Mouse (Mus musculus): ENCODE data around the gene Cux2. TPM values are rescaled to one million over a fixed set of nuclear protein-coding genes. Genes with fewer than 3 reads are reported as not detected.
"Not testable (repeated sequence)": the region's sequence is repeated elsewhere in the genome, so short reads cannot be mapped to it uniquely, and the experiment has no call there.

Gene Cux2
- total RNA-seq, 2 experiments from 2014 or later = 1.1 to 1.5 TPM

- DNase-seq = no peak
Observed at GRCm38 (mm10) chr5:121864330-121864729, 185.6 kb downstream of the Cux2 start.

GRCm38 (mm10) chr5:121861964-121862363, 187.9 kb downstream of the Cux2 start:
- DNase-seq = no peak

DNA sequence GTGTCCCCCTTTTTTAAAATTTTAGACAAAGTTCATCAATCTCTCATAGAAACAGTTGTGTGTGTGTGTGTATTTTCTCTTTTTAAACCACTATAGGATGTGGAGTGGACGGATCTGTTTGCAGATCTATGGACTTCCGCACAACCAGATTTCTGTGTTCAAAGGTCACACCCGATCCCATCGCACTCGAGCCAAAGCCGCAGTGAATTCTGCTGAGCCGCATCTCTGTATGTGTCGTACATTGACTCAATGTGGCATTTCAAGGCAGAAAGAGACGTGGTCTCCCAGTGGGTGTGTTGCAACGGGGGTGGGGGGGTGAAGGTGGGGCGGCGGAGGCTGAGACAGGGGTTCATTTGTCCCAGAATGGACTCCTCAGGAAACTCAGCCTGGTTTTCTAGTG, 191.5 kb downstream of the Cux2 start:
- no peak for DNase-seq

GRCm38 (mm10) chr5:121856740-121857139, 193.2 kb downstream of the Cux2 start:
- DNase-seq = no peak

DNA sequence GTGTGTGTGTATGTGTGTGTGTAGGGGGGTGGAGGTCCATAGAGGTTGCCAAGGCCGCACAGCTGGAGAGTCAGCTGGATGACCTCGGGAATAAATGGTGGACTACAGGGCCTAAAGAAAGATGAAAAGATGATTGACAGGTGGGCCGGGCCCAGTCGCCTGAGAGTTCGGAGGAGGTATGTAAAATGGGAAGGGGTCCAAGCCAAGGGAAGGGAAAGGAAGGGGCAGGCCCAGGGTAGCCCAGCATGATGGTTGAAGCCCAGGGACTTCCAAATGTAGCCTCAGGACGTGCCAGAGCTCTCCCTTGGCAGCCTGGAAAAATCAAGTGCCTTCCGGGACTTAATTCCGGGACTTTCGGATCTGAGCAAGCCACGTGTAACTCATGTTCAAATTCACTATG, 195.1 kb downstream of the Cux2 start:
- DNase-seq = no peak

DNA sequence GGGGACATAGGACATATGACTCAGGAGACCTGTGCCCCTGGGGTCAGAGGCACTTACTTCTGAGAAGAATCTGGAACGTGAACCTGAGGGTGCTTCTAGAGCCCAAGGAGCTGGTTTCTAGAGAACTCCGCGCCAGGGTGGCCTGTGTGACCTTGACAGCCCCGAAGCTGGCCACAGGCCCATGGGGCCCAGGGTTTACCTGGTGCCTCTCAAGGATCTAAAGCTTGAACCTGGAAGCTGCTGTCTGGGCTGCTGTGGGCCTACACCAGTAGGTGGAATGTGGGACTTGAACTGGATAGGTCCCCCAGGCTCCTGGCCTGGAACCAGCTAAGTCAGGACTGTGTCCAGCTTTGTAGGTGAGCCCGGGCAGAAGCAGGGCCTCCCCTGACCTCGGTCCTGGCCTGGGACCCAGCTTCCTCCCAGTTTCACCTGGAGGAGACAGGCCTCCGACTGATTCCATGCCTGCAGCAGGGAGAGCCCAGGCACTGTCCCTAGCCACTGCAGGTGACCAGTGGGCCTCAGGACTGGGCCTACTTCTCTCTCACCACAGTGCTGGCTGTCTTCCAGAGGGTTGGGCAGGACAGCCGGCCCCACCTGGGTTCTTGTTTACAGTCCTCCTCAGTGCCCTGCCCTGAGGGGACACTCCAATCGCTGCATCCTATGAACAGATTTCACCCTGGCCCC, 196.4 kb downstream of the Cux2 start:
- DNase-seq = no peak

- DNase-seq = no peak
Observed at GRCm38 (mm10) chr5:121849478-121850349, 200.2 kb downstream of the Cux2 start.

DNA sequence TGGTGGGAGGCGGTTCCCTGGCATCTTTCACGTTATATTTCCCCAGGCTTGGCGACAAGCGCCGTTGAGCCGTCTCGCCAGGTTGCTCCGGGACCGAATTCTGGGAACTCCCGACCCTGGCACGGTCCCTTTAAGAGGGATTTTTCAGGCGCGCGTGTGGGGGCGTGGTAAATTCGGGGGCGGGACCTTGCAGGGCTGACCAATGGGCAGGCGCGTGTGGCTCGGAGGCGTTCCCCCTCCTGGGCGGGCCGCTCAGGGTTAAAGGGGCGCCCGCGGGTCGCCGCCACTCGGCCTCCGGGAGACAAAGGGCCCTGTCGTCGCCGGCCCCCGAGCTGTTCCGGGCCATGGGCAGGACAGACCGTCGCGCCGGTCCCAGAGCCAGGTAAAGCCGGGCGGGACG, 201.2 kb downstream of the Cux2 start, which contains the start of gene Pheta1:
Gene Pheta1 (plus strand): TSS at position 242 of the 400 bp plus-strand sequence.
- DNase-seq = peak; percentile 94

- DNase-seq = no peak
Observed at GRCm38 (mm10) chr5:121848035-121848519, 201.8 kb downstream of the Cux2 start.

- DNase-seq = not testable (repeated sequence)
Observed at GRCm38 (mm10) chr5:121847269-121847668, 202.6 kb downstream of the Cux2 start.

- DNase-seq = no peak
Observed at GRCm38 (mm10) chr5:121846322-121846721, 203.6 kb downstream of the Cux2 start.

DNA sequence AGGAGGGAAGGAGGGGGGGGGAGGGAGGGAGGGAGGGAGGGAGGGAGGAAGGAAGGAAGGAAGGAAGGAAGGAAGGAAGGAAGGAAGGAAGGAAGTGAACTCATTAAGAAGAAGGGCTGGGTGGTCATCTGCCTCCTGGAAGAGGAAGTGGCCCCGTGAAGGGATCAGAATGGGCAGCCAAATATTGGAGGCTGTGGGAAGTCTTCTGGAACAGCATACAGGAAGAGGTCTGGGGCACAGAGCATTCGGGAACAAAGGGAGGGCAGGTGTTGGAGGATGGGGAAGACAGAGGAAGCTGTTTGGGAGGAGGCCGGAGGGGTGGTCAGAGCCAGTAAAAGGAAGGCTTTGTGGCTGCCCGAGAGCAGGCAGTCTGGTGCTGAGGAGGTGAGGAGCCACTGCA, 204.5 kb downstream of the Cux2 start:
- no peak for DNase-seq

DNA sequence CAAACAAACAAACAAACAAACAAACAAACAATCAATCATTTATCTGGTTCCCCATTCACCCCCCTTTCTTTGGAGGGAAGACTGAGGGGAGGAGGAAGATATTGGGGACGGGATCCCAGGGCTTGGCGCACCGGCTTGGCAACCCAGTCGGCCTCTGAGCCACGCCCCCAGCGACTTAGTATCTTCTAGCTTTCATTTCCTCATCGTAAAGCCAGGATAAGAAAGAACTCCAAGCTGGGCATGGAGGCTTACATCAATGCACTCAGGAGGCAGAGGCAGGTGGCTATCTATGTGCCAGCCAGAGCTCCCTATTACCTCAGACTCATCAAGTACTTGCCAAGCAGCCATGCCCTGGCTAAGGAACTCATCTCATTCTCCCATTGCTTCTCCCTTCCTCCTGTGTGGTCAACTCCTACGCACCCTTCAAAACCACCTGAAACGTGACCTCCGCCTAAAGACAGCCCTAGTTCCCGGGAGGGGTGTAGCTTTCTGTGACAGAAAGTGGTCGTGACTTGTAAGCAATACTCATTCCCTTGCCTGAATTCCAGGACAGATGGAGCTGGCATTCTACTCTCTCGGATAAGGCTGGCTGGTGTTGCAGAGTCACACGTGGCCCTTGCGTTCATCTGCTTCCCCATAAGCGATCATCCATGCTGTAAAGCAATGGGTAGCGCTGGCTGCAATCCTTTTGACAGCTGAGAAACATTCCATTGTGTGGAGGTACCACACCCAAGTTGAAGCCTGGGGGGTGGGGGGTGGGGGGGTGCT, 206.6 kb downstream of the Cux2 start:
- no peak for DNase-seq

- peak; percentile 91 for DNase-seq
Observed at GRCm38 (mm10) chr5:121842665-121843118, 207.2 kb downstream of the Cux2 start.

GRCm38 (mm10) chr5:121841973-121842372, 207.9 kb downstream of the Cux2 start:
- DNase-seq = no peak

DNA sequence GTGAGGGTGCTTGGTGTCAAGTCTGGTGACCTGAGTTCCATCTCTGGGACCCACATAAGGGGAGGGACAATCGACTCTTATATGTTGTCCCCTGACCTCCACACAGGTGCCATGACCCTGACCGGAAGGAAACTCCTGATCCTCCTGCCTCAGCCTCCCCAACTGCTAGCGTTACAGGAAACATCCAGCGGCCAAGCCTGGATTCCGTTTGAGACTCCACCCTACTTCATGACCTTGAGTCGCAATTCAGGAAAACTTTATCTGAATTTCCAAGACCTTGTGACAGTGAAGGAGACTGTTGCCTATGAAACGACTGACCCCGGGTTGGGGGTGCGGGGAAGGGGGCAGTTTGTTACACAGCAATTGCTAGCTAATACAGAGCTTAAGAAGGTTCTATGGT, 208.4 kb downstream of the Cux2 start:
- DNase-seq = no peak

DNA sequence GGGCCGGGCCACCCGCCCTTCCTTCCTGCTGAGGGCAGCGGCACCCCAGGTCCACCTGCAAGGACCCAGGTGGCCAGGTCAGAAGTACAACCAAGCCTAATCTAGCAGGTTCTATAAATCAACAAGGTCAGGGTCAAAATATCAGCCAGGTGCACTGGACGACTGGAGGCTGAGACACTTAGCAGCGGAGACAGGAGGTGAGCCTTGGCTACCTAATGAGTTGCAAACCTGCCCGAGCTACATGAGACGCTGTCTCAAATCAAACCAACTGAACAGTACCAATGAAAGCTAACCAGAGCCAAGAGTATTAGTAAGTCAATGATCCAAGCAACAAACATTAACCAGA, 210.8 kb downstream of the Cux2 start:
- no peak for DNase-seq

DNA sequence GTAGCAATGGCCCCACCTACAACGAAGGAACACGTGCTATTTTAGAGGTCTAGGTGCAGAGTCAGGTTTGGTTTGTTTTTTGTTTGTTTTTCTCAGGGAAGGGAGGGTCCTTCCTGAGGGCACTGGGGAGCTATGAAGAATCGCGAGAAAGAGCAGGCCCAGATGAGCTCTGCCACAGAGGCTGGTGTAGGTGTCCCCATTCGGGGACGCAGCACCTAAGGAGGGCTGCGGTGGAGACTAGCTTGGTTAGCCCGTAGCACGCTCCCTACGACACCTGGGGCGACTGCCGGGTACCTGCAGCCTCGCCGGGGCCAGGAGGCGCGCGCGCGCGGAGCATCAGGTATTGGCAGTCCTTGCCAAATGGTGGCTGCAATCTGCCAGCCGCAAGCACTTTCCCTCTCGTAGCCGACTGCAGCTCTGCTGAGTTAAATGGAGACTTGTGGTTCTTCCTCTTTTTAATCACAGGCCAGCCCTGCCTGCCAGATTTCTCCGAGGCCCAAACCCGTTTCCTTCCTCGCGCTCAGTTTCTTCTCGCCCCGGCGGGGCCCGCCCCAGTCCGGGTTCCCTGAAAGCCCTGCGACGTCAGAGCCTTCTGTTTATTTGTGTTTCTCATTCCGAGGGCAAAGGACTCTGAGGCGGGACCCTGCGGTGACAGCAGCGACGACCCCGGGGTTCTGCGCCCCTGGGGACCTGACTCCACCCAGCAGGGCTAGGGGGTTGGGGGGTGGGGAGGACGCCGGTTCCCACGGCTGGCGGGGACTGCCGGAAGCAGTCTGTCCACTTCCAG, 211.4 kb downstream of the Cux2 start:
- DNase-seq = no peak

DNA sequence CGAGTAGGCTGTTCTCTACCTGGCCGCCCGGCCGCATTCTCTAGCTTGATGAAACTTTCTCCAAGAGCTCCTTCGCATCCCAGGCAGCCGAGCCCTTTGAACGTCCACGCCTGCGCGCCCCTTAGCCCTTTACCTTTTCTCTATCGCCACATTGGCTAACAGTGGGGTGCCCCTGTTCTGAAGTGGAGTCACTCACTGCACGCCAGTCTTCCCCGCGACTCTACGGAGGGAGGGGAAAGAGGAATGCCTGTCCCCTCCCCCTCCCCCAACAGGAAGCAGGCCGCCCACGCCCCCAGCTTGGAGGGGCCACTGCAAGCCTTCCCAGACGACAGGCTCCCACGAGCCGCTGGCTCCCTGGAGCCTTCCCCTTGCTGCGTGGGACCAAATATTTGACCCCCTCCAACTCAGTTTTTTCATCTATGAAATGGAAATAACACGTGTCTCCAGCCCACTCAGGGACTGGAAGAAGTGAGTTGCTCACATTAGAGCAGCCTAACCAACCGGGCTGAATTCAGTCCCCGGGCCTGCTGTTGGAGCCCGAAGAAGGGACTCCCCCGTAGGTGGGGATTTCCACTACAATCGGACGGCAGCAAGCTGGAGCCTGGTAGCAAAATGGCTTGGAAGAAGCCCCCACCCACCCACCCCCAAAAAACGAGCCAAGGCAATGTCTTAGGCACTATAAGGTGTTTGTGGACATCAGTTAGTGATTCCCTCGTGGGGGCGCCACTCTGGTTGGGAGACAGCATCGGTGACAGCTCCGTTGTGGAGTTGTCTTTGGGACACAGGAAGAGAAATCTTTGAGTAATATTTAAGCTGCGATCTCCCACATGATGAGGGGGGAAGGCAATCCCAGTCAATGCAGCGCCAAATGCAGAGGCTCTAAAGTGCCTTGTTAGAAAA, 212.2 kb downstream of the Cux2 start, which contains the start of gene Sh2b3:
Gene Sh2b3 (minus strand): TSS at position 206 of the 900 bp plus-strand sequence.
- DNase-seq = peak; percentile 51

DNA sequence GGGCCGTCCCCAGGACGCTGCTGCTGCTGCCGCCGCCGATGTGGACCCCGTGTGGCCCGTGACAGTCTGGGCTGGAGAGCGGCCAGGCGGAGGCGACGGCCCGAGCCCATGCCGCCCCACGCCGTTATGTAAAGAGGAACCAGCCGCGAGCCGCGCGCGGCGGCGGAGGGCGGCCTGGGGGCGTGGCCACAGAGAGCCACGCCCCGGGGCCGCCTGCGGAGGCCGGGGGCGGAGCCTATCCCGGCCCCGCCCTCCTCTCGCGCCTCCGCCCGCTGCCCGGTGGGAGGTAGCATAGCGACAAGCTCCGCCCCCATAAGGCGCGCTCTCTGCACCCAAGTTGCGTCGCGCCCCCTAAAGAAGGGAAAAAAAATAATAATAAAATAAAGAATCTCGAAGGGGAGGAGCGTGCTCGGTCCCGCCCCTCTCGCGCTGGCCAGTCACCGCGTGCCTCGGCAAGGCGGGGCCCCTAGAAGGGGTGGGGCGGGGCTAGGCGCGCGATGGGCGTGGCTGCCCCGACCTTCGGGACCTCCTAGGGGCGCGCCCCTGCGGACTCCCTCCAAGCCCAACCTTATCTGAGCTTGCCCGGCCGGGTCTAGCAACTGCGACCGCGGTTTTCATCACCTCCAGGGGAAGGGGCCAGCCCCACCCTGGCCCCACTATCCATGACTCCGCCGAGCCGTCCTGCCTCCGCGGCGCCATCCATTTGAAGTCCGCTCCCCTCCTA, 213.0 kb downstream of the Cux2 start:
- peak; percentile 94 for DNase-seq
